Mouse (Mus musculus): ENCODE results near the gene Abcd1.

DNA sequence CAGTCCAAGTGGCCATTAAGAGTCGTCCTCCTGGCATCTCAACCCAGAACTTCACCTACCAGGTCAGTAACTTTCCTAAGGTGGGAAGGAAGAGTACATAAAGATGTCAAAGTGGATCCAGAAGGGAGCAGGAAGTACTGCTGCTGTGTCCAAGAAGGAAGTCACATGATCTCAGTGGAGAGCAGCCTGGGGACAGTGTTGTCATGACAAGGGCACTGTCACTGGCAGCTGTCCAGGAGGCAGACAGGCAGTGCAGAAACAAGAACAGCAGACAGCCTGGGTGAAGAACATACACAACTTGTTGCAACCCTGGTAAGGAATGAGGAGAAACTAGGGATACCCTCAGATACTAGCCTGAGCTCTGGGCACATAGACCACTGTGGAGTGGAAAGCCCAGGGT lies 48.9 kb downstream of the Abcd1 start:
- TF ChIP-seq EP300 (IDR thresholded peaks at IDR 0.05; ENCODE audit: low read depth), result no peak
- TF ChIP-seq CTCF (IDR thresholded peaks at IDR 0.05; ENCODE audit: low read depth), result no peak

Data from heart, postnatal 0 days (tissue).